Mouse (Mus musculus): Measurements from ENCODE around the gene Olfr1432.
"Not testable (repeated sequence)": the region's sequence is repeated elsewhere in the genome, so short reads cannot be mapped to it uniquely, and the experiment has no call there.

Olfr1432 gene

DNA sequence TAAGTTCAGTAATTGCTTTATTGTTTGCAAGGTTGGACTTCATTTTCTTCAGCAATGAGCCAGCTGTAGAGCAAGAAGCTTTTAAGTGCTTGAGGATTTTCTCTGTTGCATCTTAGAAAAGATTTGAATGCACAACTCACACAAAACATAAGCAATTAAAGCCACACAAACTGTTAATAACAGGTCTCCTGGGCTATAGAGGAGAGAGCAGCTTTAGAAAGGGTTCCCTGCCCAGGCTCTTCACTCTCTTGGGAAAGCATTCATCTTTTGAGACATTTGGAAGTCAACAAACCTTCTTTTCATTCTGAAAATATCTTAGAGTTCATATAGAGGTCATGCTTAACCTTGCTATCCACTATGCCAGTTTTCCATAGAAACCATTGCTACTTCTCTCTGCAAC, at the start of gene Olfr1432:
Gene Olfr1432 (minus strand): TSS at position 101 of the 400 bp plus-strand sequence.
- in situ Hi-C loops (cut with MboI) = not testable (repeated sequence)

- in situ Hi-C loops (cut with MboI) = no loop called here
Measured at GRCm38 (mm10) chr19:12279554-12279953, 47.2 kb upstream of the Olfr1432 start, which contains the start of gene Olfr1434. TSS of gene Olfr1434 (plus strand) at chr19:12279854.

DNA sequence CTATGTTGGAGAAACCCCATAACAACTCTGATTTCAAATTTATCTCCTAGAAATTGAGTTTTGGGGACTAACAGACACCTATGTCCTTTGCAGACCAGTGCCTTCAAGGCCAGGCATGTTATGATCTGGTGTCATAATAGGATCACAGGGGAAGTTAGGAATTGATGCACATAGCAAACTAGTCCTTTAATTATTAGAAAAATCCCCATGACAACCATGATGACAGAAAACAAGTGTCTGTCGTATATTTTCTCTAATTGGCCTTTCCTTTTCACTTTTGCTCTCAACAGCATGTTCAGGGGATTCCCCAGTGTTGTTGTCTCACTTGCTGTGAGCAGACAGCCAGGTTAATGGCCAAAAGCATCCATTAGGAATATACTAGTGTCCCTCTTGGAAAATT, 28.3 kb upstream of the Olfr1432 start, which contains the start of gene Olfr235:
Gene Olfr235 (plus strand): TSS at position 301 of the 400 bp plus-strand sequence.
- in situ Hi-C loops (cut with MboI) = no loop called here

DNA sequence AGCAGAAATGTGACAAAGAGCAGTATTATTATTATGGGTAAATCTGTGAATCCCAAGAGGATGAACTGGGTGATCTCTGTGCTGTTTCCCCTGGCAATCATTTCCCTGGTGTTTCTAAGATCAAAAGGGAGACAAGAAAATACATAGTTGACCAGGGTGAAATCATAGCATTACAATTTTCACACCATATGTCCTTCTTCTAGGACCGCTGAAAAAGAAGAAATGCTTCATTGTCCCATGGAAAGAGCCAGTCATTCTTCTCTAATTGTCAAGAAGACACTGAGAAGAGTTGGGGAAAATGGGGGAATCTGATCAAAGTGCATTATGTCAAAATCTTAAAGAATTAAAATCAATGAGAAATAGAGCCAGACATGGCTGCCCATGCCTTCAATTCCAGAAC, 9.2 kb upstream of the Olfr1432 start, which contains the start of gene Olfr262:
Gene Olfr262 (minus strand): TSS at position 101 of the 400 bp plus-strand sequence.
- in situ Hi-C loops (cut with MboI) = no loop called here

GRCm38 (mm10) chr19:12200334-12200733, 32.1 kb downstream of the Olfr1432 start, which contains the start of gene Olfr1431:
TSS of gene Olfr1431 (plus strand) at chr19:12200634.
- in situ Hi-C loops (cut with MboI) = no loop called here

DNA sequence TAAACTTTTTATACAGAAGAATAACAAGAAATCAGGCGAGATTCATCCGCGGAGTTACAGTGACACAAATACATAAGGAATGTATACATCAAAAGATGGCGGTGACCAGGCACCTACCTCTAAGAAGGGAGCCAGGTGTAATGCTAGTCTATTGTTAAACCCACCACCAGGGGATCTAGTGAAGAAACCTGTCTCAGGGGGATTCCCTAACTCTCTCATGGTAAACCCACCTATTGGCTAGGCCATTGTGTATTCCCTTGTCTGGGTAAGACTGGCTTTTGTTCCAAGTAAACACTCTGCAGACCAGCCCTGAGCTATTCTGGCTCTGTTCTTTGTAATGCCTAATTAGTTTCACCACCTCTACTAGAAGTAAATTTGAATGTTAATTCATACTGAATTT, 33.3 kb downstream of the Olfr1432 start:
- in situ Hi-C loops (cut with MboI) = not testable (repeated sequence)
